Mouse (Mus musculus): ENCODE results near the gene Arhgap28. TPM values are rescaled to one million over a fixed set of nuclear protein-coding genes. Genes with fewer than 3 reads are reported as not detected.

Gene Arhgap28
- polyA plus RNA-seq, 1 experiment from 2014 or later = 13.1 TPM

GRCm38 (mm10) chr17:67980573-67980972, 23.3 kb downstream of the Arhgap28 start:
- WGBS = 87% methylated on average over 3 of the region's 3 CpGs

DNA sequence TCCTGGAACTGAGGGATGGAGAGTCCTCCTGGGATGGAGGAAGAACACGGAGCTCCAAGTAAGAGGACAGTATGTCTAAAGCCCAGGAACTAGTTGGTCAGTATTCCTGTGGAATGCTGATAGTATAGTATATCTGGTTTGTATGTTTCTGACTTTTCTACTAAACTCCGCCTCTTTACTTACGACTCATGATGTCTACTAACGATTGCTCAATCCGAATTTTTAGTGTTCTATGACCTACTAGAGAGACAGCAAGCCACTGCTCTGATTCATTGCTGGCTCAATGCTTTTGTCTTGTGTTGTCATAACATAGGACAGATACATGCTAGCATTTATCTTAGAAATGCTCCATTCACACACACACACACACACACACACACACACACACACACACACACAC, 24.7 kb downstream of the Arhgap28 start:
- Histone ChIP-seq H3K27me3 (no peaks in the 10 kb centered on the region), H3K27ac (no peak overlapping the region), H3K4me3 (no peak overlapping the region), H3K36me3 (no peaks in the 10 kb centered on the region), H3K9ac (no peak overlapping the region), H3K4me2 (no peak overlapping the region), H3K4me1 (replicated peaks) (no peaks in the 10 kb centered on the region; the same call in 1 of the 2 replicates), H3K9me3 (no peaks in the 10 kb centered on the region)
- ATAC-seq (ENCODE audit: low FRiP score) = no peak
- 86% methylated on average over 5 of the region's 5 CpGs for WGBS

More at GRCm38 (mm10) chr17:67980573-67980972, 23.3 kb downstream of the Arhgap28 start:
- Histone ChIP-seq H3K9ac (no peak overlapping the region), H3K9me3 (no peaks in the 10 kb centered on the region), H3K27ac (no peak overlapping the region), H3K36me3 (no peaks in the 10 kb centered on the region), H3K27me3 (no peaks in the 10 kb centered on the region), H3K4me2 (no peak overlapping the region), H3K4me3 (no peak overlapping the region), H3K4me1 (replicated peaks) (no peaks in the 10 kb centered on the region; the same call in 1 of the 2 replicates)
- no peak for ATAC-seq (ENCODE audit: low FRiP score)

- Histone ChIP-seq H3K27me3 (no peaks in the 10 kb centered on the region), H3K36me3 (no peaks in the 10 kb centered on the region), H3K4me2 (no peak overlapping the region), H3K4me1 (replicated peaks) (no peaks in the 10 kb centered on the region; the same call in 1 of the 2 replicates), H3K4me3 (no peak overlapping the region), H3K27ac (no peak overlapping the region), H3K9ac (no peak overlapping the region), H3K9me3 (no peaks in the 10 kb centered on the region)
- no peak for ATAC-seq (ENCODE audit: low FRiP score)
- WGBS = 33% methylated on average over 3 of the region's 3 CpGs
These were observed 25.1 kb downstream of the Arhgap28 start for GRCm38 (mm10) chr17:67978786-67979185.

- ATAC-seq (ENCODE audit: low FRiP score) = no peak
- WGBS = 27% methylated on average over 2 of the region's 2 CpGs
- no peaks in the 10 kb centered on the region for H3K36me3 ChIP-seq
These were observed 27.5 kb downstream of the Arhgap28 start for GRCm38 (mm10) chr17:67976465-67976864.

GRCm38 (mm10) chr17:67976027-67976426, 27.9 kb downstream of the Arhgap28 start:
- Histone ChIP-seq H3K4me2 (no peak overlapping the region), H3K9ac (no peak overlapping the region), H3K4me3 (no peak overlapping the region), H3K4me1 (replicated peaks) (no peaks in the 10 kb centered on the region; the same call in 1 of the 2 replicates), H3K27me3 (no peaks in the 10 kb centered on the region), H3K27ac (no peak overlapping the region), H3K36me3 (no peaks in the 10 kb centered on the region), H3K9me3 (no peaks in the 10 kb centered on the region)
- no peak for ATAC-seq (ENCODE audit: low FRiP score)

More at GRCm38 (mm10) chr17:67976465-67976864, 27.5 kb downstream of the Arhgap28 start:
- no peak overlapping the region for H3K4me3 ChIP-seq
- H3K4me1 ChIP-seq (replicated peaks) = no peaks in the 10 kb centered on the region; the same call in 1 of the 2 replicates
- H3K9me3 ChIP-seq = no peaks in the 10 kb centered on the region
- H3K4me2 ChIP-seq = no peak overlapping the region
- H3K9ac ChIP-seq = no peak overlapping the region
- no peak overlapping the region for H3K27ac ChIP-seq
- H3K27me3 ChIP-seq = no peaks in the 10 kb centered on the region

GRCm38 (mm10) chr17:67974679-67975078, 29.2 kb downstream of the Arhgap28 start:
- Histone ChIP-seq H3K27ac (no peak overlapping the region), H3K36me3 (no peaks in the 10 kb centered on the region), H3K27me3 (no peaks in the 10 kb centered on the region), H3K4me1 (replicated peaks) (no peaks in the 10 kb centered on the region; the same call in 1 of the 2 replicates), H3K4me2 (no peak overlapping the region), H3K9ac (no peak overlapping the region), H3K9me3 (no peaks in the 10 kb centered on the region), H3K4me3 (no peak overlapping the region)
- WGBS = 70% methylated on average over 2 of the region's 2 CpGs
- no peak for ATAC-seq (ENCODE audit: low FRiP score)

DNA sequence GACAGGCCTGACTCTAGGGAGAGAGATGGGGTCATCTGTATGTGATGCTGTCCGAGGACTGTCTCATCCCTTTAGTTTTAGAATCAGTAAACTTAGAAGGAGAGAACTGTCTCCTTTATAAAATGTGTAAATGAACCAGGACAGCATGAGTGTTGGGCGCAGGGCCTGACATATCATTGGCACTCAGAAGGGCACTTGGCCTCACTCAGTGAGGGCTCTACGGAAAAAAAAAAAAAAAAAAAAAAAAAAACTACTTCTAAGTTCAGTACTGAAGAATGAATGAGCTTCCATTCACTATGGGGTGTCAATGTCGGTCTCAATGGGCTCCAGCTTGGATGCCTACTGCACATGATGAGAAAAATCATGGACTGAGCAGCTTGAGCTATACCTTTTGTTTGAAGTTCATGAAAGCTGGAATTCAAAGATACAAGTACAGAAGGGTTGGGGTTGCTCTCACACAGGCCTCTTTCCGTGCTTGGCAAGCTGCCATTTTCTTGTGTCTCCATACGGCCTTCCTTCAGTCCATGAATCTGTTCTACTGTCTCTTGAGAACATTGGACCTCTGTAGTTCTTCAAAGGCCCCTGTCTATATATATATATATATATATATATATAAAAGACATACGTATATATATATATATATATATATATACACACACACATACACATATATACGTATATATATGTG, 36.9 kb downstream of the Arhgap28 start:
- no peaks in the 10 kb centered on the region for H3K27me3 ChIP-seq
- no peaks in the 10 kb centered on the region for H3K9me3 ChIP-seq
- no peaks in the 10 kb centered on the region for H3K4me1 ChIP-seq (replicated peaks)
- no peak for ATAC-seq (ENCODE audit: low FRiP score)
- no peak overlapping the region for H3K9ac ChIP-seq
- H3K36me3 ChIP-seq = no peaks in the 10 kb centered on the region
- H3K4me3 ChIP-seq = no peak overlapping the region
- 82% methylated on average over 8 of the region's 8 CpGs for WGBS
- H3K4me2 ChIP-seq = no peak overlapping the region
- H3K27ac ChIP-seq = no peak overlapping the region

- WGBS = 91% methylated on average over 6 of the region's 6 CpGs
These were observed 41.1 kb downstream of the Arhgap28 start for GRCm38 (mm10) chr17:67962858-67963257.

DNA sequence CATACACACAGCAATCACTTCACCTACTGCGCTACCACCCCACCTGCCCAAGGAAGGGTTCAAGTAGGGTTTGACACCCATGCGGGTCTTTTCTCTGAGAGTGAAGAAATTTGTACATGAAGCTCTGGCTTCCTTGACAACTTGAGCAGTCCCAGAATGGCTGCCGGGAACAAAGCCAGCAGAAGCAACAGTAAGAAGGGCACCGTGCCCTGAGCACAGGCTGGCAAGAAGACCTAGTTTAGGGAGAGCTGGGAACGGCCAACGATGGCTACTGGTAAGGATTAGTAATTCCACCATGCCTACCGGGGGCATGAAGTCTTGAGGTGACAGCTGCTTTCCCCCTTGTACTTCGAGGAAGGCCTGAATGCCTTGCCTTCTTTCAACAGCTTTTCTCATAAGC, 41.9 kb downstream of the Arhgap28 start:
- no peak for ATAC-seq (ENCODE audit: low FRiP score)
- Histone ChIP-seq H3K4me2 (no peak overlapping the region), H3K4me1 (replicated peaks) (no peaks in the 10 kb centered on the region), H3K4me3 (no peak overlapping the region), H3K27me3 (no peaks in the 10 kb centered on the region), H3K36me3 (no peaks in the 10 kb centered on the region), H3K9me3 (no peaks in the 10 kb centered on the region), H3K9ac (no peak overlapping the region), H3K27ac (no peak overlapping the region)
- WGBS = 81% methylated on average over 8 of the region's 8 CpGs

More at GRCm38 (mm10) chr17:67962858-67963257, 41.1 kb downstream of the Arhgap28 start:
- no peak for ATAC-seq (ENCODE audit: low FRiP score)
- Histone ChIP-seq H3K36me3 (no peaks in the 10 kb centered on the region), H3K9me3 (no peaks in the 10 kb centered on the region), H3K27me3 (no peaks in the 10 kb centered on the region), H3K4me1 (replicated peaks) (no peaks in the 10 kb centered on the region), H3K4me2 (no peak overlapping the region), H3K4me3 (no peak overlapping the region), H3K27ac (no peak overlapping the region), H3K9ac (no peak overlapping the region)

DNA sequence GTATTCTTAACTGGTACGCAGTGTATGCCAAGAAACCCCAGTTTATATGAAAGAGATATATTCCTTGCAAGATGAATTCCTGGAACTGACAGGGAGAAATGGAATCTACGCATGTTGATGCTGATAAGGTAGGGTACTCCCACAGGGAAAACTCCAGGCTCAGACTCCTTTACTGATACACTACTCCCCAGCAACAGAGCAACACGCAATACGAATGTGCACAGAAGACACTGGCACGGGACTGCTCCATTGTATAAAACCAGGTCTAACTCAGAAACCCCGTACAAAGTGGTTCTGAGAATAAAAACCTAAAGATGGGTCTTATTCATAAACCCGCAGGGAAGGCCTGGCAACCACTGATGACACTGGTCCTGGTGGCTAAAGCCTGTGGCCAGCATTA, 45.0 kb downstream of the Arhgap28 start:
- Histone ChIP-seq H3K9ac (no peak overlapping the region), H3K27ac (no peak overlapping the region), H3K27me3 (no peaks in the 10 kb centered on the region), H3K4me1 (replicated peaks) (peaks cover 4% of the 10 kb centered on the region; the same call in 1 of the 2 replicates), H3K4me2 (no peak overlapping the region), H3K36me3 (no peaks in the 10 kb centered on the region), H3K4me3 (no peak overlapping the region), H3K9me3 (no peaks in the 10 kb centered on the region)
- ATAC-seq (ENCODE audit: low FRiP score) = no peak
- WGBS = 91% methylated on average over 7 of the region's 7 CpGs

GRCm38 (mm10) chr17:67957603-67958002, 46.3 kb downstream of the Arhgap28 start:
- Histone ChIP-seq H3K4me3 (no peak overlapping the region), H3K4me1 (replicated peaks) (peaks cover 10% of the 10 kb centered on the region; the same call in 1 of the 2 replicates), H3K27ac (no peak overlapping the region), H3K9me3 (no peaks in the 10 kb centered on the region), H3K9ac (no peak overlapping the region), H3K36me3 (no peaks in the 10 kb centered on the region), H3K4me2 (no peak overlapping the region), H3K27me3 (no peaks in the 10 kb centered on the region)
- WGBS = 87% methylated on average over 1 of the region's 1 CpGs
- ATAC-seq (ENCODE audit: low FRiP score) = no peak

DNA sequence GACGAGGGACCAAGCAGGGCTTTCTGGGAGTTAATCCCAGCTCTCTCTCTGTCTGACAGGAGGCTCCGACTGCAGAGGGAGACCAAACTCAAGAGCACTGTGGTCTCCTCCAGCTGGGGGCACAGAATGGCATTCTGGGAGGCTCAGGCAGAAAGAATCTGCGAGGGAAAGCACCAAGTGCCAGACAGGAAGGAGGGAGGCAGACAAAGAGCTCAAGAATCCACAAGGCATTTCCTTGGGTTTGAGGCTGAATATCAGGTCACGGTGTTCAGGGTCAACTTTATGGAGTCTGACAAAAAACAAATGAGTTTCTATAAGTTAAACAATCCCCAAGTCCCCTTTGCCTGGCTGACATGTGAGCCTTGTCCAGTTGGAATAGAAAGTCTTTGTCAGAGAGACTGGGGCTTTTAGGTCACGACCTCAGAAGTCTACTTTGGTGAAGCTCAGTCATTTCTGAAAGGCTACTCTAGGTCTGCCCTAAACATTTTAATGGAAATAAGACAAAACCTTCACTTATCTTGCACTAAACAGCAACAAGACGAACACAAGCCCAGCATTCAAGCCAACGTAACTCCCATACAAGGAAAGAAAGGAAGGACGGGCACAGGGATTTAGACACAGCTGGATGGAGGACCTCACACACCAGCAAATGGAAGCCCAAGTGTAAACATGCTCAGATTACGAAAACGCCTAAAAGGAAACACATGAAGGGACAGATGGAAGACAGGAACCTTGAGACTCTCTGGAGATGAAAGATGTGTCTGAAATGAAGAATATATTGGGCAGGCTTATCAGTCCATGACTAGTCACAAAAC, 47.8 kb downstream of the Arhgap28 start:
- Histone ChIP-seq H3K9ac (no peak overlapping the region), H3K27me3 (no peaks in the 10 kb centered on the region), H3K4me2 (no peak overlapping the region), H3K9me3 (no peaks in the 10 kb centered on the region), H3K4me3 (no peak overlapping the region), H3K4me1 (replicated peaks) (peaks cover 12% of the 10 kb centered on the region; the same call in 1 of the 2 replicates), H3K36me3 (no peaks in the 10 kb centered on the region), H3K27ac (no peak overlapping the region)
- ATAC-seq (ENCODE audit: low FRiP score) = no peak
- 26% methylated on average over 10 of the region's 10 CpGs for WGBS
